Mouse (Mus musculus): ENCODE data around the gene Oosp2. TPM values are rescaled to one million over a fixed set of nuclear protein-coding genes. Genes with fewer than 3 reads are reported as not detected.

Gene Oosp2
- polyA plus RNA-seq, 1 experiment = not detected

DNA sequence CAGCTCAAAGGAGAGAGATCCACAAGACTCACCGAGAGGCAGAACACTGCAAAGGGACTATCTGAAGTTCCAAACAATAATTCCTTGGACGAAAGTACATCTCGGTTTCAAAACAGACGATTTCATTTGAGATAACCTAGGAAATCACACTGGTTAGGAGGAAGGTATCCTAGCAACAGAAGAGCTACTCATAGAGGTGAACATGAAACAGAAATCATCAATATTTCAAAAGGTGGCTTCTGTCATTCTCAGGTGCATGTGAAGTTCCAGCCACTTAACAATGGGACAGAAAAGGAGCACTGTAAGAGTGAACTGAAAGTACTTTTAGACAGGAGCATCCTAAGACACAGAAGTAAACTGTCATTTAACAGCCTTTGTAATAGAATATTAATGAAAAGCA, 10.8 kb downstream of the Oosp2 start:
- Histone ChIP-seq H3K27ac (ENCODE audit: insufficient read depth, low read length) (no peak overlapping the region), H3K4me1 (ENCODE audit: control insufficient read depth, insufficient read depth, insufficient read length) (no peaks in the 10 kb centered on the region), H3K27me3 (ENCODE audit: control insufficient read depth, insufficient read depth, low read length) (no peaks in the 10 kb centered on the region), H3K4me3 (ENCODE audit: extremely low read depth, insufficient read depth, insufficient read length) (no peak overlapping the region), H3K36me3 (ENCODE audit: control insufficient read depth, insufficient read depth, low read length) (no peaks in the 10 kb centered on the region)
- 87% methylated on average over 4 of the region's 4 CpGs for WGBS
- no peak for DNase-seq (ENCODE audit: low read depth in 1 of 2, low spot score in 2 of 2)
- TF ChIP-seq POLR2A (IDR thresholded peaks at IDR 0.05; ENCODE audit: low read depth, low read length) = no peak
- TF ChIP-seq CTCF (IDR thresholded peaks at IDR 0.05; ENCODE audit: extremely low read depth, insufficient read depth, insufficient read length, insufficient replicate concordance) = no peak

DNA sequence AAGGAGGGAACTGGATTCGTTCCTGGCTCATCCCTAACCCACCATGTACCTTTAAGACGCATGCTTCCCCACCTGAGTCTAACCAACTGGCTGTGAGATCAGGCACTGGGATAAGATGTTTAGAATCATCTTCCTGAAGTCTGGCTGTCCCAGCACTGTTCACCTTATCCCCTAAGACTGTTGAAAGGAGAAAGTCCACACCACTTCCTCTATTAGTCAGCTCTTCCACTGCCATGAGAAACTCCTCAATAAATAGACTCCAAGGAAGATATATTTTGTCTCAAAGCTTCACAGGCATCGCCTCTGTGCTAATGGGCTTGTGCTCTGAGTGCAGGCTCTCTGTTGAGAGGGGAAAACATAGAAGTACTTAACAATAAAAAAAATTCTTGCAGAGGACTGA, 14.2 kb downstream of the Oosp2 start:
- no peak for DNase-seq (ENCODE audit: low read depth in 1 of 2, low spot score in 2 of 2)
- WGBS = 84% methylated on average over 3 of the region's 3 CpGs
- Histone ChIP-seq H3K4me1 (ENCODE audit: control insufficient read depth, insufficient read depth, insufficient read length) (no peaks in the 10 kb centered on the region), H3K27me3 (ENCODE audit: control insufficient read depth, insufficient read depth, low read length) (no peaks in the 10 kb centered on the region), H3K4me3 (ENCODE audit: extremely low read depth, insufficient read depth, insufficient read length) (no peak overlapping the region), H3K36me3 (ENCODE audit: control insufficient read depth, insufficient read depth, low read length) (no peaks in the 10 kb centered on the region), H3K27ac (ENCODE audit: insufficient read depth, low read length) (no peak overlapping the region)
- no peak for TF ChIP-seq CTCF (IDR thresholded peaks at IDR 0.05; ENCODE audit: extremely low read depth, insufficient read depth, insufficient read length, insufficient replicate concordance)
- TF ChIP-seq POLR2A (IDR thresholded peaks at IDR 0.05; ENCODE audit: low read depth, low read length) = no peak

GRCm38 (mm10) chr19:11640732-11641131, 19.6 kb downstream of the Oosp2 start, which contains the start of gene Ms4a3:
Ms4a3 (minus strand) TSS chr19:11640851.
- Histone ChIP-seq H3K4me3 (ENCODE audit: extremely low read depth, insufficient read depth, insufficient read length) (no peak within 1 kb of the TSS), H3K4me1 (ENCODE audit: control insufficient read depth, insufficient read depth, insufficient read length) (no peaks in the 10 kb centered on the region), H3K27ac (ENCODE audit: insufficient read depth, low read length) (no peak within 1 kb of the TSS), H3K36me3 (ENCODE audit: control insufficient read depth, insufficient read depth, low read length) (no peaks in the 10 kb centered on the region), H3K27me3 (ENCODE audit: control insufficient read depth, insufficient read depth, low read length) (no peaks in the 10 kb centered on the region)
- DNase-seq (ENCODE audit: low read depth in 1 of 2, low spot score in 2 of 2) = no peak
- TF ChIP-seq POLR2A (IDR thresholded peaks at IDR 0.05; ENCODE audit: low read depth, low read length) = no peak
- no peak for TF ChIP-seq CTCF (IDR thresholded peaks at IDR 0.05; ENCODE audit: extremely low read depth, insufficient read depth, insufficient read length, insufficient replicate concordance)
- 65% methylated on average over 1 of the region's 1 CpGs for WGBS

GRCm38 (mm10) chr19:11639038-11639437, 21.3 kb downstream of the Oosp2 start:
- H3K27me3 ChIP-seq (ENCODE audit: control insufficient read depth, insufficient read depth, low read length) = no peaks in the 10 kb centered on the region
- H3K27ac ChIP-seq (ENCODE audit: insufficient read depth, low read length) = no peak overlapping the region
- WGBS = 80% methylated on average over 4 of the region's 4 CpGs
- H3K4me1 ChIP-seq (ENCODE audit: control insufficient read depth, insufficient read depth, insufficient read length) = no peaks in the 10 kb centered on the region
- no peak for DNase-seq (ENCODE audit: low read depth in 1 of 2, low spot score in 2 of 2)
- TF ChIP-seq POLR2A (IDR thresholded peaks at IDR 0.05; ENCODE audit: low read depth, low read length) = no peak
- TF ChIP-seq CTCF (IDR thresholded peaks at IDR 0.05; ENCODE audit: extremely low read depth, insufficient read depth, insufficient read length, insufficient replicate concordance) = no peak
- no peaks in the 10 kb centered on the region for H3K36me3 ChIP-seq (ENCODE audit: control insufficient read depth, insufficient read depth, low read length)
- H3K4me3 ChIP-seq (ENCODE audit: extremely low read depth, insufficient read depth, insufficient read length) = no peak overlapping the region

DNA sequence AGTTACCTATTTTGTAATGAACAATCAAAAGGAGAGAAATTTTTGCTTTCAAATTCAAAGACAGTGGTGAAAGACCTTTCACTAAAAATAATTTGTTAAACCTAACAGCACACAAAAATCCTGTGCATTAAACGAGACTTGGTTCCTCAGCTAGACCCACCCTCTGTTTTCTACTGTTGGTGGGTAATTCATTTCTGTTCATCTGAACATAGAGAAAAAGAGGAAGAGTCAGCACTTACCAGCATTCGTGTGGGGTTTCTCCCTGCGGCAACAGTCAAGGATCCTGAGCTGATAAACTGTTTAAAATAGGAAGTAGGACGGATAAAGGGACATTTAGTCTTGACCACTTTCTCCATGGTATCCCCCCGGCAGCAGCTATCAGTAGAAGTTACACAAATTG, 24.8 kb downstream of the Oosp2 start:
- 16% methylated on average over 5 of the region's 5 CpGs for WGBS
- H3K27me3 ChIP-seq (ENCODE audit: control insufficient read depth, insufficient read depth, low read length) = no peaks in the 10 kb centered on the region
- no peak overlapping the region for H3K27ac ChIP-seq (ENCODE audit: insufficient read depth, low read length)
- no peak overlapping the region for H3K4me3 ChIP-seq (ENCODE audit: extremely low read depth, insufficient read depth, insufficient read length)
- no peak for DNase-seq (ENCODE audit: low read depth in 1 of 2, low spot score in 2 of 2)
- no peaks in the 10 kb centered on the region for H3K4me1 ChIP-seq (ENCODE audit: control insufficient read depth, insufficient read depth, insufficient read length)
- no peaks in the 10 kb centered on the region for H3K36me3 ChIP-seq (ENCODE audit: control insufficient read depth, insufficient read depth, low read length)
- TF ChIP-seq CTCF (IDR thresholded peaks at IDR 0.05; ENCODE audit: extremely low read depth, insufficient read depth, insufficient read length, insufficient replicate concordance) (no peak), POLR2A (IDR thresholded peaks at IDR 0.05; ENCODE audit: low read depth, low read length) (no peak)

GRCm38 (mm10) chr19:11634330-11634729, 26.0 kb downstream of the Oosp2 start:
- no peak for DNase-seq (ENCODE audit: low read depth in 1 of 2, low spot score in 2 of 2)
- Histone ChIP-seq H3K4me3 (ENCODE audit: extremely low read depth, insufficient read depth, insufficient read length) (no peak overlapping the region), H3K27ac (ENCODE audit: insufficient read depth, low read length) (no peak overlapping the region), H3K4me1 (ENCODE audit: control insufficient read depth, insufficient read depth, insufficient read length) (no peaks in the 10 kb centered on the region), H3K27me3 (ENCODE audit: control insufficient read depth, insufficient read depth, low read length) (no peaks in the 10 kb centered on the region), H3K36me3 (ENCODE audit: control insufficient read depth, insufficient read depth, low read length) (no peaks in the 10 kb centered on the region)
- WGBS = 86% methylated on average over 2 of the region's 2 CpGs
- TF ChIP-seq CTCF (IDR thresholded peaks at IDR 0.05; ENCODE audit: extremely low read depth, insufficient read depth, insufficient read length, insufficient replicate concordance) (no peak), POLR2A (IDR thresholded peaks at IDR 0.05; ENCODE audit: low read depth, low read length) (no peak)

DNA sequence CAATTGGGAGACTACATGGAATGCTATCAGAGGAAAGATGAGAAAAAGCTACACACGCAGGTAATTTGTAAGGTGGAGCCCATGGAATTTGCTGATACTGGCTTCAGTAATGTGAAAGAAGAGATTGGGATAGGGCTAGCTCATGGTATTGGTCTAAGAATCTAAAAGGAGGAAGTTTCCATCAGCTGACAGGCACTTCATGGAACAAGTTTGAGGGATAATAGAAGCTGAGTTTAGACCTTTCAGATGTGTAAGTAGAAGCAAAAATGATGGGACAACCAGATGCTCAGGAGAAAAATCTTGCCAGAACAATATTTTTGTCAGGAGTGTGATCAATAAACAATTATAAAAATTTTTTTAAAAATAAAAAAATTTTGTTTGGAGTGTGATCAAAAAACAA, 26.6 kb downstream of the Oosp2 start:
- no peak for DNase-seq (ENCODE audit: low read depth in 1 of 2, low spot score in 2 of 2)
- no peak overlapping the region for H3K27ac ChIP-seq (ENCODE audit: insufficient read depth, low read length)
- H3K27me3 ChIP-seq (ENCODE audit: control insufficient read depth, insufficient read depth, low read length) = no peaks in the 10 kb centered on the region
- 92% methylated on average over 1 of the region's 1 CpGs for WGBS
- TF ChIP-seq CTCF (IDR thresholded peaks at IDR 0.05; ENCODE audit: extremely low read depth, insufficient read depth, insufficient read length, insufficient replicate concordance) (no peak), POLR2A (IDR thresholded peaks at IDR 0.05; ENCODE audit: low read depth, low read length) (no peak)
- H3K4me3 ChIP-seq (ENCODE audit: extremely low read depth, insufficient read depth, insufficient read length) = no peak overlapping the region
- H3K4me1 ChIP-seq (ENCODE audit: control insufficient read depth, insufficient read depth, insufficient read length) = no peaks in the 10 kb centered on the region
- H3K36me3 ChIP-seq (ENCODE audit: control insufficient read depth, insufficient read depth, low read length) = no peaks in the 10 kb centered on the region
